Mouse (Mus musculus) left cerebral cortex, adult 18-20 months (tissue): ENCODE measurements around the gene Rbm8a2. TPM values are rescaled to one million over a fixed set of nuclear protein-coding genes. Genes with fewer than 3 reads are reported as not detected.

Source experiments
- DNase-seq, 2 experiments: peaks; one replicate each; pipeline ENCODE4 v3.0.0; 2021 to 2022; ENCODE audit warnings: low spot score in 2 of 2, mixed read lengths in 1 of 2
- total RNA-seq, 2 experiments: library from RNA; stranded (reverse); gene quantifications; 2 replicates each; pipeline ENCODE4 v1.2.3; 2021

The Rbm8a2 gene
- total RNA-seq, 2 experiments from 2014 or later: not detected

GRCm38 (mm10) chr1:175936282-175936737, 42.6 kb downstream of the Rbm8a2 start:
- DNase-seq: peak; percentile 78 to 89

DNA sequence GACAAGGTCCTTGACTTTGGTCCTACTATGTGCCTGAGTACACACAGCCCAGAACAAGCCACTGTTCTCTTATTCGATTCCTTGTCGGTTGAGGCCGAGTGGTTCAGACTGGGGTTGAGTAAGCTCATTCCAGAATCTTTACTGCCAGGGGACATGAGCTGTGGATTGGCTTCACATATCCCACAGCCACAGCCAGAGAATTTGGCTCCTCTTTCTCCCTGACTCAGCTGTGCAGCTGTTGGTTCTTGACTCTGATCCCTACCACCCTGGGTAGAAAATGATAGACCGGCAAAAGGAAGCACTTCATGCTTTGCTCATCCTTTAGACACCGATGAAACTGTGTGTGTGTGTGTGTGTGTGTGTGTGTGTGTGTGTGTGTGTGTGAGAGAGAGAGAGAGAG, 47.5 kb downstream of the Rbm8a2 start:
- DNase-seq: no peak

Other genes starting within 250 kb of the Rbm8a2 start
- gene Exo1, start 98.5 kb downstream of the Rbm8a2 start, total RNA-seq: 1 to 10 TPM in 1 of 2 experiments, under 1 TPM in 1; 0.42 to 1.0 TPM
- not detected for gene Gm38100, start 58.8 kb downstream of the Rbm8a2 start, total RNA-seq